Mouse (Mus musculus) stomach, postnatal 0 days (tissue): ENCODE measurements around the gene Creb3l4.
"Not testable (repeated sequence)": the region's sequence is repeated elsewhere in the genome, so short reads cannot be mapped to it uniquely, and the experiment has no call there.

Source experiments
- CTCF ChIP-seq: IDR thresholded peaks from 2 replicates; pipeline ENCODE4 v1.5.1; 2016; ENCODE audit warnings: antibody characterized with exemption, low read depth, mild to moderate bottlenecking, moderate library complexity
- EP300 ChIP-seq: optimal IDR thresholded peaks from 2 replicates; pipeline ENCODE3; 2016; ENCODE audit warnings: antibody characterized with exemption

DNA sequence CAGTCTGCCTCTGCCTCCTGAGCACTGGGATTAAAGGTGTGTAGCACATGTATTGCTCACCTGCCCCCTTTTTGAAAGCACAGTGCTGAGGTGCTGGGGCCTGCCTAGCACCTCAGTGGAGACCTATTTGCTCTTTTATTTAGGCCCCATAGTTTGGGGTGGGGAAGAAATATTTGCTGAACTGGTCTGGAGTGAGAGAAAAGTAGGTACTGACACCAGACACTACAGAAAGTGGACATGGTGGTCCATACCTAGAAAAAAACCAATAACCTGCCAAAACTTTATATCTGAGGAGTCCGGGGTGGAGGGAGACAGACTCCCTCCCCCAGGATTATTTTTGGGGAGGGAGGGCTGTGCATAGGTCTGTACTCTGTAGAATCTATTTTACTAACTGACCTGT, 9.9 kb upstream of the Creb3l4 start:
- TF ChIP-seq CTCF, EP300: not testable (repeated sequence)
